Mouse (Mus musculus) heart, embryonic 11.5 days (tissue): ENCODE measurements around the gene Sub1. TPM values are rescaled to one million over a fixed set of nuclear protein-coding genes. Genes with fewer than 3 reads are reported as not detected.

Source experiments
- ATAC-seq: fragments of 200-750 bp; cut with Nextera tagmentation; replicated peaks from 2 replicates; pipeline ENCODE4 v1.8.0; 2017; ENCODE audit warnings: moderate library complexity; ENCODE audit not compliant: insufficient number of reproducible peaks, low FRiP score, low TSS enrichment
- H3K27ac ChIP-seq: fragments of 300-500 bp; sonication (generic); 2 replicates; pipeline ENCODE4 v1.5.1; 2014; ENCODE audit warnings: mild to moderate bottlenecking, low read depth, low read length
- H3K27me3 ChIP-seq: fragments of 300-500 bp; sonication (generic); 2 replicates; pipeline ENCODE4 v1.6.1; 2014; ENCODE audit warnings: mild to moderate bottlenecking, low read length, mixed read lengths; ENCODE audit not compliant: control insufficient read depth, insufficient read depth
- H3K36me3 ChIP-seq: fragments of 300-500 bp; sonication (generic); 2 replicates; pipeline ENCODE4 v1.6.1; 2014; ENCODE audit warnings: mild to moderate bottlenecking, low read length, moderate library complexity, mixed read lengths; ENCODE audit not compliant: control insufficient read depth, insufficient read depth
- H3K4me1 ChIP-seq: fragments of 300-500 bp; sonication (generic); 2 replicates; pipeline ENCODE4 v1.6.1; 2014; ENCODE audit warnings: low read length; ENCODE audit not compliant: control insufficient read depth, insufficient read depth
- H3K4me2 ChIP-seq: fragments of 300-500 bp; sonication (generic); 2 replicates; pipeline ENCODE4 v1.6.1; 2014; ENCODE audit warnings: mild to moderate bottlenecking, moderate library complexity
- H3K4me3 ChIP-seq: fragments of 300-500 bp; sonication (generic); 2 replicates; pipeline ENCODE4 v1.5.1; 2014; ENCODE audit warnings: low read depth, low read length
- H3K9ac ChIP-seq: fragments of 300-500 bp; sonication (generic); 2 replicates; pipeline ENCODE4 v1.6.1; 2014; ENCODE audit warnings: mild to moderate bottlenecking, low read depth, low read length, moderate library complexity
- H3K9me3 ChIP-seq: fragments of 300-500 bp; sonication (generic); replicated peaks from 2 replicates; pipeline ENCODE4 v1.6.1; 2016; ENCODE audit warnings: low read length; ENCODE audit not compliant: control insufficient read depth
- WGBS: fragments of 180-500 bp; shearing (Covaris S2); extraction: QIAGEN DNeasy Blood & Tissue Kit; methylation state at CpG from one replicate; pipeline ENCODE4 v1.1.7; 2014; ENCODE audit not compliant: insufficient replicate concordance; 5-methylcytosine and 5-hydroxymethylcytosine counted together
- polyA plus RNA-seq: library from polyadenylated mRNA; unstranded; fragments of >200 nt; fragmentation: Nextera tagmentation; extraction: Ambion mirVana; gene quantifications from 2 replicates; pipeline ENCODE4 v1.2.1, GENCODE M21; 2014

The Sub1 gene
- polyA plus RNA-seq, 1 experiment from 2014 or later: 635 TPM

GRCm38 (mm10) chr15:12033155-12033554, 36.4 kb upstream of the Sub1 start:
- Histone ChIP-seq H3K4me2 (no peak overlapping the region), H3K9me3 (no peaks in the 10 kb centered on the region), H3K4me3 (no peak overlapping the region), H3K27me3 (no peaks in the 10 kb centered on the region), H3K4me1 (no peaks in the 10 kb centered on the region), H3K27ac (no peak overlapping the region), H3K36me3 (no peaks in the 10 kb centered on the region), H3K9ac (no peak overlapping the region)
- ATAC-seq: no peak

GRCm38 (mm10) chr15:12032512-12032911, 35.7 kb upstream of the Sub1 start:
- H3K4me2 ChIP-seq: no peak overlapping the region
- 83% methylated on average over 3 of the region's 3 CpGs for WGBS

GRCm38 (mm10) chr15:12031861-12032260, 35.1 kb upstream of the Sub1 start:
- Histone ChIP-seq H3K4me3 (no peak overlapping the region), H3K9me3 (no peaks in the 10 kb centered on the region), H3K4me2 (no peak overlapping the region), H3K36me3 (no peaks in the 10 kb centered on the region), H3K9ac (no peak overlapping the region), H3K4me1 (no peaks in the 10 kb centered on the region), H3K27me3 (no peaks in the 10 kb centered on the region), H3K27ac (no peak overlapping the region)
- WGBS: 85% methylated on average over 8 of the region's 8 CpGs
- no peak for ATAC-seq

More at GRCm38 (mm10) chr15:12032512-12032911, 35.7 kb upstream of the Sub1 start:
- Histone ChIP-seq H3K27me3 (no peaks in the 10 kb centered on the region), H3K9me3 (no peaks in the 10 kb centered on the region), H3K4me3 (no peak overlapping the region), H3K27ac (no peak overlapping the region), H3K36me3 (no peaks in the 10 kb centered on the region), H3K4me1 (no peaks in the 10 kb centered on the region), H3K9ac (no peak overlapping the region)
- ATAC-seq: no peak

DNA sequence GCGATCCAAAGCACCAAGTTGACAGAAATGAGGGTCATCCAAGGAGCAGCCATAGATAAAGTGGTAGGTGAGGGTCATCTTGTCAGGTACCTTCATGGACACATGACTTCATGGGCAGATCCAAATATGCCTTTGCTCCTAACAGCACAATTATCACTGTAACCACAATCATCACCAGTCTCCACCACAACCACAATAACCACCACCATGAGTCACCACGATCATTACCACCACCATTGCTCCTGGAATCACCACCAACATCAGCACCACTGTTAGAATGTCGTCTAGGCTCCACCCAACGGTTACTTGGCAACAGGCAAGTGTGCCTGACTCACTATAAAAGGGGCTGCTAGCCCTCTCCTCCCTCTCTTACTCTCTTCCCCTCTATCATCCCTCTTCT, 33.4 kb upstream of the Sub1 start:
- no peaks in the 10 kb centered on the region for H3K4me1 ChIP-seq
- H3K9me3 ChIP-seq: no peaks in the 10 kb centered on the region
- no peaks in the 10 kb centered on the region for H3K27me3 ChIP-seq
- WGBS: 69% methylated on average over 4 of the region's 4 CpGs
- H3K4me3 ChIP-seq: no peak overlapping the region
- no peak overlapping the region for H3K4me2 ChIP-seq
- H3K9ac ChIP-seq: no peak overlapping the region
- ATAC-seq: no peak
- H3K27ac ChIP-seq: no peak overlapping the region
- no peaks in the 10 kb centered on the region for H3K36me3 ChIP-seq

DNA sequence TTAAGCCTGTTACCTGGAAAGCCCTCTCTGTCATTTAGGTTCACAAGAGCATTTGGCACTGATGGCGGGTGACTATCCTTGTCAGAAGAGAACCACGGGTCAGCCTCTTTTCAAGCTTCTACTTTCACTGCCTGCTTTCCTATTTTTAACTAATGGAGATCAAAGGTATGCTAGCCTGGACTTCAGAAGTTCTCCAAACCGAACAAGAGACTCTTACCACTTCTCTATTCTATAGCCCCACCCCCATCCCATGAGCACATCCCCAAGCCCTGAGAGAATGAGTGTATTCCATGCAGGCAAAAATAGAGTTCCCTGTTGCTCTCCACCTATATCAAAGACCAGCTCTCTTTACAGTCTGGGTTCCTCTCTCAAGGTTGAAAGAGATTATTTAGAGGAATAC, 31.0 kb upstream of the Sub1 start:
- ATAC-seq: no peak
- no peak overlapping the region for H3K9ac ChIP-seq
- H3K36me3 ChIP-seq: no peaks in the 10 kb centered on the region
- H3K9me3 ChIP-seq: no peaks in the 10 kb centered on the region
- H3K4me2 ChIP-seq: no peak overlapping the region
- no peaks in the 10 kb centered on the region for H3K4me1 ChIP-seq
- WGBS: 49% methylated on average over 3 of the region's 3 CpGs
- no peak overlapping the region for H3K4me3 ChIP-seq
- no peaks in the 10 kb centered on the region for H3K27me3 ChIP-seq
- H3K27ac ChIP-seq: no peak overlapping the region

DNA sequence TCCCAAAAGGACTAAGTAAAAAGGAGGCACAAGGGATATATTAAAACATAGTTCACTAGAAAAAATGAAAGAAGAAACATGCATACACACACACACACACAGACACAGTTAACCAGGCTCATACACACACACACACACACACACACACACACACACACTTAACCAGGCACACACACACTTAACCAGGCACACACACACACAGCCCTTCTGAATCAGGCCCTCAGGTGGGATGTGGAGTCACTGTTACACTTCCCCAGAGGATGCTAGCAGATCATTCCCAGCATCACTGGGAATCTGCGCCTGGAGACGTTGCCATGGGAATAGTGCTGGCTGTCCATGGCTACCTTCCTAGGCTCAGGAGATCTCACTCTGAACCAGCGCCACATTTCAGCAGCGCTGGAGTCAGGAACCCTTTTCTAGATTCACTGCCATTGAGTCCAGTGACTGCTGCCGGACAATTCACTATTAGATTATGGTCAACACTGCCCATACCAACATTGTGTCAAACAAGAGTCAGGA, 30.2 kb upstream of the Sub1 start:
- no peaks in the 10 kb centered on the region for H3K36me3 ChIP-seq
- H3K4me1 ChIP-seq: no peaks in the 10 kb centered on the region
- 77% methylated on average over 5 of the region's 5 CpGs for WGBS
- no peak overlapping the region for H3K27ac ChIP-seq
- no peak overlapping the region for H3K4me3 ChIP-seq
- H3K9ac ChIP-seq: no peak overlapping the region
- no peaks in the 10 kb centered on the region for H3K9me3 ChIP-seq
- H3K27me3 ChIP-seq: no peaks in the 10 kb centered on the region
- ATAC-seq: no peak
- H3K4me2 ChIP-seq: no peak overlapping the region

GRCm38 (mm10) chr15:12026026-12026425, 29.2 kb upstream of the Sub1 start:
- Histone ChIP-seq H3K27me3 (no peaks in the 10 kb centered on the region), H3K9me3 (no peaks in the 10 kb centered on the region), H3K4me2 (no peak overlapping the region), H3K27ac (no peak overlapping the region), H3K36me3 (no peaks in the 10 kb centered on the region), H3K4me3 (no peak overlapping the region), H3K4me1 (no peaks in the 10 kb centered on the region), H3K9ac (no peak overlapping the region)
- WGBS: 69% methylated on average over 5 of the region's 5 CpGs
- no peak for ATAC-seq

- WGBS: 72% methylated on average over 10 of the region's 10 CpGs
- H3K4me1 ChIP-seq: no peaks in the 10 kb centered on the region
- H3K9ac ChIP-seq: no peak overlapping the region
- H3K4me2 ChIP-seq: no peak overlapping the region
- ATAC-seq: no peak
- no peaks in the 10 kb centered on the region for H3K36me3 ChIP-seq
- H3K27me3 ChIP-seq: no peaks in the 10 kb centered on the region
- H3K9me3 ChIP-seq: no peaks in the 10 kb centered on the region
- H3K27ac ChIP-seq: no peak overlapping the region
- H3K4me3 ChIP-seq: no peak overlapping the region
These were observed 28.6 kb upstream of the Sub1 start for GRCm38 (mm10) chr15:12025341-12025740.

DNA sequence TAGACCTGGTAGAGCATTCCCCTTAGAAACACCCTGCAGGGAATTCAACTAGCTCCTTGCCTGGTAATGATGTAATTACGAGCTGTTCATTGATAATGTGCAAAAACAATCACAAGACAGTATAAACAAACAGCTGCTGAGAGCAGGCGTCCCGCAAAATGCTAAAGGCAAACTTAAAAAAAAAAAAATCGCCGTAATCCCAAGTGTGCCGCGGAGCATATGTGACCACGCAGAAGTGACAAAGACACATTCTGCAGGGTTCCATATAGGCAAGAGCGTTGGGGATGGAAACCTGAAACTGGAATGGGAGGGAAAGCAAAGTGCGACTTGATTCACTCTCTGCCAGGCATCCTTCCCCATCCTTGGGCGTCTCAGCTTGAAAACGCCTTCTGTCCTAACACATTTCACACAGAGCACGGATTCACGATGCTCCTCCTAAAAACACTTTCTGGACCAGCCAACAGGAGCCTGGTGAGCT, 28.0 kb upstream of the Sub1 start:
- H3K36me3 ChIP-seq: no peaks in the 10 kb centered on the region
- H3K27ac ChIP-seq: no peak overlapping the region
- no peak overlapping the region for H3K4me3 ChIP-seq
- no peak overlapping the region for H3K9ac ChIP-seq
- ATAC-seq: no peak
- 41% methylated on average over 14 of the region's 14 CpGs for WGBS
- no peaks in the 10 kb centered on the region for H3K9me3 ChIP-seq
- no peaks in the 10 kb centered on the region for H3K27me3 ChIP-seq
- peak overlapping the region; percentile 38; the same call in 1 of the 2 replicates for H3K4me2 ChIP-seq
- no peaks in the 10 kb centered on the region for H3K4me1 ChIP-seq
